Mouse (Mus musculus): ENCODE data around the gene Gm20894. TPM values are rescaled to one million over a fixed set of nuclear protein-coding genes. Genes with fewer than 3 reads are reported as not detected.
"Not testable (repeated sequence)": the region's sequence is repeated elsewhere in the genome, so short reads cannot be mapped to it uniquely, and the experiment has no call there.

Gm20894 gene
- not detected in 2 replicates for polyA plus RNA-seq (2015; fragmentation: Nextera tagmentation; extraction: Ambion mirVana)

GRCm38 (mm10) chrY:28271412-28271811, at the start of gene Gm20894:
Gene Gm20894, minus strand, starts transcription at chrY:28271512.
- H3K36me3 ChIP-seq; H3K27me3 ChIP-seq; H3K27ac ChIP-seq; H3K4me1 ChIP-seq; H3K4me3 ChIP-seq (replicated peaks); H3K9me3 ChIP-seq (replicated peaks); H3K9ac ChIP-seq; ATAC-seq (replicated peaks; ENCODE audit: low FRiP score); H3K4me2 ChIP-seq: not testable (repeated sequence)
- WGBS: no CpG with 5 or more reads among the region's 5 CpGs

Measured in kidney, embryonic 15.5 days (tissue).